Mouse (Mus musculus) adrenal gland, adult 8-10 months (tissue): ENCODE measurements around the gene Prrxl1. TPM values are rescaled to one million over a fixed set of nuclear protein-coding genes. Genes with fewer than 3 reads are reported as not detected.
A peak's percentile ranks its signal among the peaks of the same experiment; 100 is the strongest.

ENCODE experiments used
- DNase-seq: peaks from one replicate; pipeline ENCODE4 v3.0.0; 2022
- total RNA-seq, 4 experiments: library from RNA; stranded (reverse); gene quantifications; 2 replicates each; pipeline ENCODE4 v1.2.4; 2022

The Prrxl1 gene
- total RNA-seq, 4 experiments from 2014 or later: 2.6 to 5.4 (median 4.2) TPM

- DNase-seq: no peak
Observed at GRCm38 (mm10) chr14:32627271-32627670, 28.1 kb downstream of the Prrxl1 start.

- no peak for DNase-seq
Observed at GRCm38 (mm10) chr14:32628584-32628983, 29.4 kb downstream of the Prrxl1 start.

GRCm38 (mm10) chr14:32632908-32633600 is 33.8 kb downstream of the Prrxl1 start:
- peak; percentile 18 for DNase-seq

- DNase-seq: peak; percentile 29
Observed at GRCm38 (mm10) chr14:32634015-32634682, 34.9 kb downstream of the Prrxl1 start.

GRCm38 (mm10) chr14:32638485-32638884 is 39.3 kb downstream of the Prrxl1 start:
- no peak for DNase-seq

GRCm38 (mm10) chr14:32659781-32660180 is 60.6 kb downstream of the Prrxl1 start:
- DNase-seq: no peak

- DNase-seq: no peak
Observed at GRCm38 (mm10) chr14:32663099-32663498, 63.9 kb downstream of the Prrxl1 start.

- DNase-seq: no peak
Observed at GRCm38 (mm10) chr14:32673178-32673577, 74.0 kb downstream of the Prrxl1 start.

GRCm38 (mm10) chr14:32678565-32678964 is 79.4 kb downstream of the Prrxl1 start:
- no peak for DNase-seq

- no peak for DNase-seq
Observed at GRCm38 (mm10) chr14:32681603-32682002, 82.4 kb downstream of the Prrxl1 start.

GRCm38 (mm10) chr14:32682536-32682935 is 83.3 kb downstream of the Prrxl1 start:
- DNase-seq: no peak

- peak; percentile 18 for DNase-seq
Observed at GRCm38 (mm10) chr14:32683251-32683838, 84.1 kb downstream of the Prrxl1 start.

- DNase-seq: no peak
Observed at GRCm38 (mm10) chr14:32683982-32684734, 85.0 kb downstream of the Prrxl1 start.

- no peak for DNase-seq
Observed at GRCm38 (mm10) chr14:32684735-32685105, 85.5 kb downstream of the Prrxl1 start.

GRCm38 (mm10) chr14:32685124-32685826 is 86.1 kb downstream of the Prrxl1 start, which contains the start of gene 3425401B19Rik:
Gene 3425401B19Rik (minus strand): TSS chr14:32685293.
- no peak for DNase-seq

GRCm38 (mm10) chr14:32695906-32696305 is 96.7 kb downstream of the Prrxl1 start:
- no peak for DNase-seq

- no peak for DNase-seq
Observed at GRCm38 (mm10) chr14:32696344-32696743, 97.1 kb downstream of the Prrxl1 start.

GRCm38 (mm10) chr14:32697774-32698173 is 98.6 kb downstream of the Prrxl1 start:
- peak; percentile 63 for DNase-seq

GRCm38 (mm10) chr14:32698556-32698955 is 99.3 kb downstream of the Prrxl1 start:
- DNase-seq: no peak
